Mouse (Mus musculus): Measurements from ENCODE around the gene Zdhhc19.

The Zdhhc19 gene

GRCm38 (mm10) chr16:32495965-32496364 is at the start of gene Zdhhc19:
Zdhhc19 (plus strand) TSS chr16:32496265.
- DNase-seq (ENCODE audit: low spot score), result no peak

- no peak for DNase-seq (ENCODE audit: low spot score)
Measured at GRCm38 (mm10) chr16:32446563-32447138, 49.4 kb upstream of the Zdhhc19 start.

GRCm38 (mm10) chr16:32449665-32450064 is 46.4 kb upstream of the Zdhhc19 start:
- DNase-seq (ENCODE audit: low spot score), result no peak

GRCm38 (mm10) chr16:32450133-32450532 is 45.9 kb upstream of the Zdhhc19 start:
- DNase-seq (ENCODE audit: low spot score), result no peak

- DNase-seq (ENCODE audit: low spot score), result no peak
Measured at GRCm38 (mm10) chr16:32453102-32453501, 43.0 kb upstream of the Zdhhc19 start.

GRCm38 (mm10) chr16:32454646-32455045 is 41.4 kb upstream of the Zdhhc19 start:
- no peak for DNase-seq (ENCODE audit: low spot score)

GRCm38 (mm10) chr16:32456086-32456485 is 40.0 kb upstream of the Zdhhc19 start:
- no peak for DNase-seq (ENCODE audit: low spot score)

GRCm38 (mm10) chr16:32456761-32457160 is 39.3 kb upstream of the Zdhhc19 start:
- DNase-seq (ENCODE audit: low spot score), result no peak

- DNase-seq (ENCODE audit: low spot score), result peak; percentile 14
Measured at GRCm38 (mm10) chr16:32457589-32458386, 38.3 kb upstream of the Zdhhc19 start.

GRCm38 (mm10) chr16:32460518-32460917 is 35.5 kb upstream of the Zdhhc19 start:
- no peak for DNase-seq (ENCODE audit: low spot score)

- DNase-seq (ENCODE audit: low spot score), result no peak
Measured at GRCm38 (mm10) chr16:32461713-32462112, 34.4 kb upstream of the Zdhhc19 start.

GRCm38 (mm10) chr16:32462950-32463349 is 33.1 kb upstream of the Zdhhc19 start:
- no peak for DNase-seq (ENCODE audit: low spot score)

- DNase-seq (ENCODE audit: low spot score), result no peak
Measured at GRCm38 (mm10) chr16:32463426-32463825, 32.6 kb upstream of the Zdhhc19 start.

- no peak for DNase-seq (ENCODE audit: low spot score)
Measured at GRCm38 (mm10) chr16:32464908-32465307, 31.2 kb upstream of the Zdhhc19 start.

GRCm38 (mm10) chr16:32468488-32468887 is 27.6 kb upstream of the Zdhhc19 start:
- no peak for DNase-seq (ENCODE audit: low spot score)

- no peak for DNase-seq (ENCODE audit: low spot score)
Measured at GRCm38 (mm10) chr16:32469404-32470105, 26.5 kb upstream of the Zdhhc19 start.

GRCm38 (mm10) chr16:32472276-32473015 is 23.6 kb upstream of the Zdhhc19 start:
- DNase-seq (ENCODE audit: low spot score), result no peak

GRCm38 (mm10) chr16:32477315-32477714 is 18.8 kb upstream of the Zdhhc19 start:
- DNase-seq (ENCODE audit: low spot score), result no peak

- no peak for DNase-seq (ENCODE audit: low spot score)
Measured at GRCm38 (mm10) chr16:32479415-32479814, 16.6 kb upstream of the Zdhhc19 start.

GRCm38 (mm10) chr16:32484431-32484871 is 11.6 kb upstream of the Zdhhc19 start:
- no peak for DNase-seq (ENCODE audit: low spot score)

GRCm38 (mm10) chr16:32485209-32485608 is 10.9 kb upstream of the Zdhhc19 start:
- DNase-seq (ENCODE audit: low spot score), result no peak

- DNase-seq (ENCODE audit: low spot score), result no peak
Measured at GRCm38 (mm10) chr16:32486046-32486445, 10.0 kb upstream of the Zdhhc19 start.

All from ovary, postnatal 36 days (tissue).